Mouse (Mus musculus): ENCODE results near the gene Olfr224. TPM values are rescaled to one million over a fixed set of nuclear protein-coding genes. Genes with fewer than 3 reads are reported as not detected.

Gene Olfr224
- total and polyA plus RNA-seq, 3 experiments = not detected

DNA sequence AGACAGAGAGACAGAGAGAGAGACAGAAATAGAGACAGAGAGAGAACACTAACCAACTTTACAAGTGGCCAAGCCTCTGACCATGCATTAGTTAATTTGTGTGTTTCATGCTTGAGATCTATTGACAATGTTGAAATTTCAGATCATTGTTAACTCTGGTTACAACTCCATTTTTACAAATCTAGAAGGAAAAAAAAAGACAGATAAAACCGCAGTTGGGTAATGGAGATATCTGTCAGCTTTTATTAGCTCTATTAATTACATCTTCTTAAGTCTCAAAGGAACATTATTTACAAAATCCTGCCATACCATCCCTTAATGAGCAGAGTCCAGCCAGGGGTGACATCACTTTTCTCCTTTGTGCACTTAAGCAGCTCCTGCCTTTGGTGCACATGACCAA lies 7.1 kb upstream of the Olfr224 start, which contains the start of gene Olfr325:
Olfr325 (plus strand) TSS at position 301 of the 400 bp plus-strand sequence.
- no peak for TF ChIP-seq CTCF (IDR thresholded peaks at IDR 0.05 in 2 of 3, conservative IDR thresholded peaks at IDR 0.05 in 1 of 3; ENCODE audit: control insufficient read depth in 1 of 3, insufficient read depth in 1 of 3, low read depth in 2 of 3, low read length in 3 of 3, poor library complexity in 1 of 3, severe bottlenecking in 1 of 3)
- TF ChIP-seq MYB (IDR thresholded peaks at IDR 0.05; ENCODE audit: low read depth, low read length) = no peak
- TF ChIP-seq TBP (IDR thresholded peaks at IDR 0.05; ENCODE audit: low read depth, low read length) = no peak
- no peak for TF ChIP-seq BHLHE40 (IDR thresholded peaks at IDR 0.05; ENCODE audit: borderline replicate concordance, low read depth, low read length)
- no peak for TF ChIP-seq E2F4 (IDR thresholded peaks at IDR 0.05; ENCODE audit: borderline replicate concordance, low read depth, low read length)
- TF ChIP-seq MEF2A (IDR thresholded peaks at IDR 0.05; ENCODE audit: extremely low read depth, insufficient replicate concordance, low read depth, low read length, poor library complexity, severe bottlenecking) = no peak
- TF ChIP-seq ETS1 (IDR thresholded peaks at IDR 0.05; ENCODE audit: low read depth, low read length) = no peak
- TF ChIP-seq GABPA (IDR thresholded peaks at IDR 0.05; ENCODE audit: low read depth, low read length) = no peak
- no peak for TF ChIP-seq POLR2AphosphoS2 (IDR thresholded peaks at IDR 0.05; ENCODE audit: low read length)
- no peak for TF ChIP-seq UBTF (IDR thresholded peaks at IDR 0.05; ENCODE audit: borderline replicate concordance, insufficient read depth, low read depth, low read length)
- no peak for TF ChIP-seq KAT2A (conservative IDR thresholded peaks at IDR 0.05; ENCODE audit: low read depth, low read length)
- no peak for TF ChIP-seq TAL1 (IDR thresholded peaks at IDR 0.05; ENCODE audit: low read length)
- TF ChIP-seq GATA1 (IDR thresholded peaks at IDR 0.05; ENCODE audit: low read depth, low read length) = no peak
- TF ChIP-seq HCFC1 (IDR thresholded peaks at IDR 0.05; ENCODE audit: low read depth, low read length) = no peak
- no peak for TF ChIP-seq TCF12 (IDR thresholded peaks at IDR 0.05; ENCODE audit: low read depth, low read length)
- no peak for TF ChIP-seq MYC (IDR thresholded peaks at IDR 0.05; ENCODE audit: low read depth, low read length)
- no peak for TF ChIP-seq EP300 (IDR thresholded peaks at IDR 0.05; ENCODE audit: low read depth in 1 of 2, low read length in 2 of 2)
- TF ChIP-seq ZMIZ1 (IDR thresholded peaks at IDR 0.05; ENCODE audit: low read depth, low read length) = no peak
- Histone ChIP-seq H3K79me2 (ENCODE audit: control insufficient read depth, insufficient read depth, low read length, poor library complexity) (no peaks in the 10 kb centered on the region), H3K27me3 (ENCODE audit: control insufficient read depth in 1 of 2, insufficient read depth in 2 of 2, low read length in 2 of 2) (peaks cover 10 to 16% of the 10 kb centered on the region in 2 experiments), H3K4me3 (ENCODE audit: control insufficient read depth in 1 of 2, insufficient read depth in 1 of 2, low read depth in 2 of 2, low read length in 2 of 2) (no peak within 1 kb of the TSS), H3K36me3 (ENCODE audit: control insufficient read depth in 1 of 2, insufficient read depth in 2 of 2, low read length in 2 of 2) (no peaks in the 10 kb centered on the region), H3K27ac (ENCODE audit: control insufficient read depth, low read depth, low read length) (no peak within 1 kb of the TSS), H3K9ac (ENCODE audit: control insufficient read depth, low read depth, low read length, poor library complexity, severe bottlenecking) (no peak within 1 kb of the TSS), H3K9me3 (replicated peaks; ENCODE audit: insufficient read depth, low read length) (no peaks in the 10 kb centered on the region), H3K4me1 (ENCODE audit: control insufficient read depth in 1 of 2, insufficient read depth in 2 of 2, low read length in 2 of 2) (no peaks in the 10 kb centered on the region)
- no peak for DNase-seq (ENCODE audit: low read depth, low spot score)

DNA sequence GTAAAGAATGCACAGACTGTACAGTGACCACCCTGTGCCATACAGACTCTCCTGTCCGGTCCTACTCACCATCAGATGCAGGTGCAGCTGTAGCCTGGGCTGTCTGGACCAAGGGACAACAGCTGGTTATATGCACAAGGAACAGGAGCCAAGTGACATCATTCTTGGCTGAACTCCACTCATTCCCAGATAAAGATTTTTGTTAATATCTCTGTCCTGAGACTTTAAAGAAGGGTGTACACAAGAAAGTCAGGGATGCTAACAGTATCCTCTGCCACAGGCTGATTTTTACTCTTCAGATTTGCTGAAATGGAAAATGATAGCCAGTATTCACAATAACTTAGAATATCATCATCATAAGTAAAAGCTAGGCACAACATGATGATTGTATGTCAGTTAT lies 14.8 kb downstream of the Olfr224 start, which contains the start of gene Olfr328:
Olfr328 (minus strand) TSS at position 101 of the 400 bp plus-strand sequence.
- H3K27ac ChIP-seq (ENCODE audit: control insufficient read depth, low read depth, low read length) = no peak within 1 kb of the TSS
- H3K36me3 ChIP-seq (ENCODE audit: control insufficient read depth in 1 of 2, insufficient read depth in 2 of 2, low read length in 2 of 2) = no peaks in the 10 kb centered on the region
- peaks cover 2 to 5% of the 10 kb centered on the region in 2 experiments; a peak in 2 of 4 replicates for H3K27me3 ChIP-seq (ENCODE audit: control insufficient read depth in 1 of 2, insufficient read depth in 2 of 2, low read length in 2 of 2)
- no peaks in the 10 kb centered on the region for H3K9me3 ChIP-seq (replicated peaks; ENCODE audit: insufficient read depth, low read length)
- no peaks in the 10 kb centered on the region for H3K79me2 ChIP-seq (ENCODE audit: control insufficient read depth, insufficient read depth, low read length, poor library complexity)
- no peak within 1 kb of the TSS for H3K9ac ChIP-seq (ENCODE audit: control insufficient read depth, low read depth, low read length, poor library complexity, severe bottlenecking)
- no peak for DNase-seq (ENCODE audit: low read depth, low spot score)
- no peak within 1 kb of the TSS for H3K4me3 ChIP-seq (ENCODE audit: control insufficient read depth in 1 of 2, insufficient read depth in 1 of 2, low read depth in 2 of 2, low read length in 2 of 2)
- 0 out of 4 replicates have a peak, but pooled peaks cover 0 to 3% of the 10 kb centered on the region in 2 experiments for H3K4me1 ChIP-seq (ENCODE audit: control insufficient read depth in 1 of 2, insufficient read depth in 2 of 2, low read length in 2 of 2)
- TF ChIP-seq POLR2AphosphoS2 (IDR thresholded peaks at IDR 0.05; ENCODE audit: low read length) (no peak), EP300 (IDR thresholded peaks at IDR 0.05; ENCODE audit: low read depth in 1 of 2, low read length in 2 of 2) (no peak), ZNF384 (IDR thresholded peaks at IDR 0.05; ENCODE audit: low read depth, low read length) (no peak), TCF12 (IDR thresholded peaks at IDR 0.05; ENCODE audit: low read depth, low read length) (no peak), POLR2AphosphoS5 (IDR thresholded peaks at IDR 0.05; ENCODE audit: borderline replicate concordance, low read depth, low read length) (no peak), RCOR1 (IDR thresholded peaks at IDR 0.05; ENCODE audit: low read depth, low read length) (no peak), ZMIZ1 (IDR thresholded peaks at IDR 0.05; ENCODE audit: low read depth, low read length) (no peak), MAX (IDR thresholded peaks at IDR 0.05; ENCODE audit: low read length) (no peak), ELF1 (IDR thresholded peaks at IDR 0.05; ENCODE audit: low read depth, low read length) (no peak), CHD1 (IDR thresholded peaks at IDR 0.05; ENCODE audit: low read depth, low read length) (no peak), UBTF (IDR thresholded peaks at IDR 0.05; ENCODE audit: borderline replicate concordance, insufficient read depth, low read depth, low read length) (no peak), TAL1 (IDR thresholded peaks at IDR 0.05; ENCODE audit: low read length) (no peak), MAZ (IDR thresholded peaks at IDR 0.05; ENCODE audit: low read depth, low read length) (no peak), JUND (IDR thresholded peaks at IDR 0.05; ENCODE audit: low read depth, low read length) (no peak), ZKSCAN1 (IDR thresholded peaks at IDR 0.05; ENCODE audit: low read depth, low read length) (no peak), MXI1 (IDR thresholded peaks at IDR 0.05; ENCODE audit: low read depth, low read length) (no peak), CHD2 (IDR thresholded peaks at IDR 0.05; ENCODE audit: low read length) (no peak), POLR2A (IDR thresholded peaks at IDR 0.05; ENCODE audit: control insufficient read depth in 1 of 2, insufficient read depth in 1 of 2, low read depth in 1 of 2, low read length in 2 of 2, poor library complexity in 1 of 2) (no peak), USF1 (IDR thresholded peaks at IDR 0.05; ENCODE audit: low read depth, low read length) (no peak), ZC3H11A (IDR thresholded peaks at IDR 0.05; ENCODE audit: low read depth, low read length) (no peak)
